Mouse (Mus musculus) spleen, postnatal 36 days (tissue): Measurements from ENCODE around the gene Il1a.
A peak's percentile ranks its signal among the peaks of the same experiment; 100 is the strongest.

Experiments used
- DNase-seq, 2 experiments: peaks; one replicate each; pipeline ENCODE4 v3.0.0; 2022; ENCODE audit warnings: low spot score in 2 of 2, mixed read lengths in 1 of 2

Gene Il1a

DNA sequence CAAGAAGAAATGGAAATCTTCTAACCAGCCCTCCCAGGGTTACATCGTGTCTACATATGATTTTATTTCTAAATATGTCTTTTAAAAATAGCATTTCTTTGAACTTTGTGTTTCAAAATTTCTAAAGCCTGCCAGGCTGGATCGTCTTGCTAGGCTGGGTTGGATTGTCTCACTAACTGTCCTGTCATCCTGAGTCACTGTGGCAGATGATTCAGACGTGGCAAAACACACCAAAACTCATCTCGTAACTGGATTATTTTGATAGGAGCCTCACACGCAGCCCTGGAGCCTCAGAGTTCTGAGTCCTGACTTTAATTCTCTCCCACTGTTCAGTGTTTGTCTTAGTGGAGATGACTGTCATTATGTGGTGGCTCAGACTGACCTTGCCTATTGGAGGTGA is 46.7 kb downstream of the Il1a start:
- no peak for DNase-seq

DNA sequence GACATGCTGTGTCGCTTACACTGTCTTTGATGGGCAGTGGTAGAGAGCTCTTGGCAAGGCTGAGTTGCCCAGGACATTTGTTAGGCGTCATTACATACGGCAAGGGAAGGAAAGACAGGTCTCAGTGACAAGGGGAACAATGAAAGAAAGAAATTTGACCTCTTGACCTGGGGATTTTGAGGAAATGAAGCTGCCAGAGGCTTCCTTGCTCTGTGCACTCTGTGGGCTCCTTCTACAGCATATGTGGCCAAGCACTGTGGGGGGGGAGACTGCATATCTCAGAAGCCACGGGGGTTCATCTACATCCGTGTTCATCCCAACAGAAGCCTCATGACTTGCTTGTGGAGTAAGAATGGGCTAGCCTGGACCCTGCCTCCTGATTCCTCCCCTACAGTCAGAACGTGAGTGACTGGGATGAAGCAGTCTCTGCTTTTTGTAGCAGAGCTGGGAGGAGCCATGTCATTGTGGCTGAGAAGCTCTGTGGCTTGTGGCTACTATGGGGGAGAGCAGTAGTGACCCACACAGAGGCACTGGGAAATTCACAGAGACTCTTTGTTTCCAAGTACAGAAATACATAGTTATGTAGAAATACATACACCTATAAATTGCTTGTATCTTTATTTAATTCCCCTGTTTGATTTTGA is 48.5 kb downstream of the Il1a start:
- DNase-seq = no peak

DNA sequence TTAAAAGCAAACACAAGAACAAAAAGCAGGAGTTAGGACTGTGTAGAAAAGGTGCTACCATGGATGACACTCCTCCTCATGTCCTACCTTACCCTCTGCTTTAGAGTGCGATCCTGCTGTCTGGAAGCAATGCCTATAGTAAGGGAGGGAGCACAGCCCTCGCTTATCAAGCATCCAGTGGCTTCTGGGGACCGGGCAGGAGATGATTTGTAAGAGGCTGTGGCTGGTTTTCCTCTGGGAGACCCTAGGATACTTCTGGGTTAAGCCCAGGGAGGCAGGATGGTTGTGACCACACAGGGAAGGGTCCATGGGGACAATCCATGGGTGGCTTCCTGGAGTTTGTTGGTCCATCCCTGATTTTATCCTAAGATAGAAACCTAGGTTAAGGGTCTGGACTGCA is 49.1 kb downstream of the Il1a start:
- no peak for DNase-seq

DNA sequence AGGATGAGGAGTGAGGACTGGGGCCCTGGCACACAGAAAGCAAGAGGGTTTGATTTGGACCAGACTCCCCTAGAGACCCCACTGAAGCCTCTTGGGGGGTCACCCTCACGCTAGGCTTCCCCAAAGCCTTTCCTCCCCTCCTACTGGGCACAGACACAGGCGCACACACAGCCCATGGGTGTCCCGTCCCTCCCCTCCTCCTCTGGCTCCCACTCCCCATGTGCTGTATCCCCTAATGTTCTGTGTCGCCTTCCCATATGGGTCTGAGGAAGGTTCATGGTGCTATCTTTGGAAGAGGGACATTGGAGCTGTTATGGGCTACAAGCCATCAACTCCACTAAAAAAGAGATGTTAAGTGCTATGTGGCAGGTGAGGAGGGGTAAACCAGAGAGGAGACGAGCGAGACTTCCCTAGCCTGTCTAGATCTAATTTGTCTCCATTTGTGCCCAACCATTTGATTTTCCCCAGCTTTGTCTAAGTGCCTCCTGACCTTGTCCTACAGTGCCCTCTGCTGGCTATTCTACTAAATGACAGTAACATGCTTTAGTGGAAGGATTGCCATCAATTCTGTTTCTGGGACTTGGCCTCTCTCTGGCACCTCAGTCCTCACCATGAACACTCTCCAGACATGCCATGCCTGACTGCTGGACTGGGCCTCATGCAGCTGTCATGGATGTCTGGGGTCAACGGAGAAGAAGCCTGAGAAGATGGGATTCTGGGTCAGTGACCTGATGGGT is 51.1 kb downstream of the Il1a start:
- peak; percentile 61 to 81 for DNase-seq

DNA sequence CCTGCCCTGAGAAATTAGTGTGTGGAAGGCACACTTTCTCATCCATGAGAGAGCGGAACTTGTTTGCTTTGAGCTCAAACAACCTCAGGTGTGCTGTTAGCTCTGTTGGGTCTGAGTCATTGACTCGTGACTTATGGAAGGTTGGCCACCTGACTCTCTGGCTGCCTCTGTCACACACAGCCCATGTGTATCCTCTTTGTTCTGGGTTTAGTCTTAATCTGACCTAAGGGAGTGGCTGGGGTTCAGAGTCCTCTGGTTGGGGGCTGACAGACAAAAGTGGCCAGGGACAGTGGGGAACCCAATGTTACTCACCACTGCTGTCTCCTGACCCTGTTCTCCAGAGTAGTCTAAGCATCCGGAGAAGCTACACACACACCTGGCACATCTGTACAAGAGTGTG is 51.7 kb downstream of the Il1a start:
- no peak for DNase-seq

DNA sequence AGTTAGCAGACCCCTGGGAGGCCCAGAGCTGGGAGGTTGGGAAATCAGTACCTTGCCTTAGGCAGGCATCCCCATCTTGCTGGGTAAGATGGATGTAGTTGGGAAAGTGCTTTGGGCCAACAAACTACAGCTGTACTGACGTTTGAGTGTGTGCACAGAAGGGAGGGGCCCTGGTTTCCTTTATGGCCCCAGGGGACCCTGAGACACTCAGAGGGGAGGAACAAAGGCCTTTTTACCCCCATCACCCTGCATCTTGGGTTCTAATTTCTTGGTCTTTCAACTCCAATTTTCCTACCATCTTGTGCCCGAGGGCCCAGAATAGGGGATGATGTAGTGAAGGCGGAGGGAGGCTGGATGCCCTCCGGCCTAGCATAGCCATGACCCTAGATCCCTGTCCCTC is 53.8 kb downstream of the Il1a start:
- peak; percentile 69 to 72 for DNase-seq

DNA sequence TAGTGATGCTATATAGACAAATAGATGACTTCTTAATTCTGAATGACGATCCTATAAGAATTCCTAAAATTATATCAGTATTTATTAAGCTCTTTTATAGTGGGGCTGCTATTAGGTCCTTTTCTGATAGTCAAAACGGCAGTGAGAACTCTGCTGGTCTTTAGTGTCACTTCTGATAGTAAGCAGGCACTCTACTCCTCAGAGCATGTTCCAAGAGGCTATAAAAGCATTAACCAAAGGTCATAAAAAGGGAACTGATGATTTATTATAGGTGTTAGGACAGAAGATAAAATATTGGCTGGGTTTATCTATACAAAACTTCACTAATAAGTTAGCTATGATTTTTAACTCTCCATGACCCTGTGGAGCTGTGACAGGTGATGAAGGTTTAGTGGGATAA is 55.7 kb downstream of the Il1a start:
- no peak for DNase-seq

DNA sequence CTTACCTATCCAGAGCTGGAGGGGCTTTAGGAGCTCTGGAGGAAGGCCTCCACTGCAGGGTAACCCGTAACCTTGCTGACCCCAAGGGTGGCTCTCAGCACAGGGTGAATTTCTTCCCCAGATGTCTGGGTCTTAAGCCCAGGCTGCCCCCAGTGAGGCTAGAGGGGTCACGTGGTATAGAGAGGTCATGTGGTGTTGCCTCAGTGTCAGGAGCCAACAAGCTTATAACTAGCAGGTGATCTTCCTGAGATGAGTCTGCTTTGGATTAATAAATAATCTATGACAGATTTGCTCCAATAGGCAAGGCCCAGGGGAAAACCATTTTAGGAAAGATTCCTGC is 56.2 kb downstream of the Il1a start:
- no peak for DNase-seq

DNA sequence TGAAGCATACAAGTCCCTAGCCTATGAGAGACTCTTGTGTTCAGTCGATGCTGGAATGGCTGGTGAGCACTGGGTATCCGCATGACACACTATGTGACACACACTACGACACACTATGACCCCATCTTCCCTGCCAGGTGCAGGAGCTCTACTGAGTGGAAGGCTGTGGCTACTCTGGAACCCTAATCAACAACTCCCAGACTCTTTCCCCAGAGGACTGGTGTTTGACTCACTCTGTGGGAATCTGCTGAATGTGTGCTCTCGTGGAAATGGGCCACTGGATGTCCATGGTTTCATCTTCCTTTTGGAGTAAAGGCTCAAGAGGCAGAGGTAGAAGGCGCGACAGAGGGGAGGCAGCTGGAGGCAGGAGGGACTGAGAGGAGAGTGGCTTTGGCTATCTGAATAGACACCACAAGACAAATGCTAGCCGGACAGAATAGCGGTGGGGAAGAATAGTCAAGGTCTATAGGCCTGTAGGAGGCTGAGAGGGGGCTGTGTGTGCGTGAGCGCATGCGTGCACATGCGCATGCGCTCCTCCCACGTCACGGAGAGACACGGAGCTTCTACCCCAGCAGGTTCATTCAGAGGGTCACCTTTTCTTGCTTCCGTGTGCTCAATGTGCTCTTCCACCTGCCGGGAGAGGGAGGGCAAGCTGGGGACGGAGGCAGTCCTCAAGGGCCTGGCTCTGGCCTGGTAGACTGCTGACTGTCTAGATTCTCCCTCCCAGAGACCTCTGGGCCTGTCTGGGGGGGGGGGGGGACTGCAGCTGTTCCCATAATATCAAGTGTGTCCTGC is 56.7 kb downstream of the Il1a start:
- DNase-seq = no peak
